Mouse (Mus musculus) hindbrain, embryonic 10.5 days (tissue): ENCODE data around the gene Cd5l. TPM values are rescaled to one million over a fixed set of nuclear protein-coding genes. Genes with fewer than 3 reads are reported as not detected.

ENCODE experiments used
- DNase-seq: peaks from one replicate; pipeline ENCODE4 v3.0.0-alpha.2; 2017; ENCODE audit warnings: low spot score
- H3K27ac ChIP-seq: fragments of 300-500 bp; sonication (generic); 2 replicates; pipeline ENCODE4 v1.5.1; 2016; ENCODE audit warnings: mild to moderate bottlenecking, moderate library complexity
- H3K27me3 ChIP-seq: fragments of 300-500 bp; sonication (generic); 2 replicates; pipeline ENCODE4 v1.6.1; 2016; ENCODE audit warnings: mild to moderate bottlenecking; ENCODE audit not compliant: poor library complexity, insufficient read depth, severe bottlenecking
- H3K36me3 ChIP-seq: fragments of 300-500 bp; sonication (generic); 2 replicates; pipeline ENCODE4 v1.6.1; 2016; ENCODE audit warnings: mild to moderate bottlenecking, moderate library complexity
- H3K4me1 ChIP-seq: fragments of 300-500 bp; sonication (generic); replicated peaks from 2 replicates; pipeline ENCODE4 v1.6.1; 2016; ENCODE audit warnings: mild to moderate bottlenecking
- H3K4me3 ChIP-seq: fragments of 300-500 bp; sonication (generic); 2 replicates; pipeline ENCODE4 v1.5.1; 2016; ENCODE audit warnings: mild to moderate bottlenecking, moderate library complexity
- H3K9me3 ChIP-seq: fragments of 300-500 bp; sonication (generic); 2 replicates; pipeline ENCODE4 v1.6.1; 2016; ENCODE audit warnings: mild to moderate bottlenecking, moderate library complexity
- WGBS: fragments of 180-500 bp; shearing (Covaris S2); methylation state at CpG from one replicate; pipeline ENCODE4 v1.1.7; 2016; 5-methylcytosine and 5-hydroxymethylcytosine counted together
- polyA plus RNA-seq: library from polyadenylated mRNA; unstranded; fragments of >200 nt; fragmentation: Nextera tagmentation; extraction: Ambion mirVana; gene quantifications from 2 replicates; pipeline ENCODE4 v1.2.1, GENCODE M21; 2016

Cd5l gene
- polyA plus RNA-seq, 1 experiment from 2014 or later = 0.21 TPM

- H3K9me3 ChIP-seq = no peaks in the 10 kb centered on the region
- H3K4me1 ChIP-seq = no peaks in the 10 kb centered on the region
- no peak overlapping the region for H3K27ac ChIP-seq
- H3K36me3 ChIP-seq = no peaks in the 10 kb centered on the region
- no peak for DNase-seq
- no peaks in the 10 kb centered on the region for H3K27me3 ChIP-seq
- H3K4me3 ChIP-seq = no peak overlapping the region
- 53% methylated on average over 1 of the region's 1 CpGs for WGBS
Measured at GRCm38 (mm10) chr3:87420645-87421044, 63.0 kb downstream of the Cd5l start.

Other genes starting within 250 kb of the Cd5l start
- 11.7 and 13.0 TPM in 2 replicates for gene Kirrel, start 183.1 kb upstream of the Cd5l start, polyA plus RNA-seq
- gene Fcrls, start 94.1 kb upstream of the Cd5l start, polyA plus RNA-seq = 3.8 and 7.7 TPM in 2 replicates
- 0.14 TPM in 1 of 2 replicates, not detected in the other for gene Fcrl1, start 18.5 kb downstream of the Cd5l start, polyA plus RNA-seq
- not detected in 2 replicates for gene Fcrl5, start 77.9 kb downstream of the Cd5l start, polyA plus RNA-seq
- 9.6 and 12.2 TPM in 2 replicates for gene Etv3, start 167.5 kb downstream of the Cd5l start, polyA plus RNA-seq